Mouse (Mus musculus): ENCODE measurements around the gene Khdrbs2. TPM values are rescaled to one million over a fixed set of nuclear protein-coding genes. Genes with fewer than 3 reads are reported as not detected.
A peak's percentile ranks its signal among the peaks of the same experiment; 100 is the strongest.

The Khdrbs2 gene
- polyA plus RNA-seq, 1 experiment, result 8.2 TPM

- 50% methylated on average over 6 of the region's 6 CpGs for WGBS
- Histone ChIP-seq H3K27me3 (ENCODE audit: control insufficient read depth, insufficient read depth, low read length) (no peaks in the 10 kb centered on the region), H3K27ac (ENCODE audit: insufficient read depth, low read length) (no peak overlapping the region), H3K4me1 (ENCODE audit: control insufficient read depth, insufficient read depth, low read length) (no peaks in the 10 kb centered on the region), H3K4me3 (replicated peaks; ENCODE audit: insufficient read depth, low read depth, low read length) (no peak overlapping the region)
- TF ChIP-seq POLR2A (IDR thresholded peaks at IDR 0.05; ENCODE audit: borderline replicate concordance, insufficient read depth, low read length), result no peak
- TF ChIP-seq CTCF (IDR thresholded peaks at IDR 0.05; ENCODE audit: borderline replicate concordance, insufficient read depth, low read depth, low read length), result no peak
- no peak for DNase-seq
Observed at GRCm38 (mm10) chr1:32397553-32397952, 225.0 kb downstream of the Khdrbs2 start.

GRCm38 (mm10) chr1:32407651-32408050 lies 235.1 kb downstream of the Khdrbs2 start:
- 97% methylated on average over 2 of the region's 2 CpGs for WGBS
- H3K27ac ChIP-seq (ENCODE audit: insufficient read depth, low read length), result no peak overlapping the region
- TF ChIP-seq CTCF (IDR thresholded peaks at IDR 0.05; ENCODE audit: borderline replicate concordance, insufficient read depth, low read depth, low read length), result no peak
- no peak for TF ChIP-seq POLR2A (IDR thresholded peaks at IDR 0.05; ENCODE audit: borderline replicate concordance, insufficient read depth, low read length)
- H3K4me3 ChIP-seq (replicated peaks; ENCODE audit: insufficient read depth, low read depth, low read length), result no peak overlapping the region
- no peaks in the 10 kb centered on the region for H3K27me3 ChIP-seq (ENCODE audit: control insufficient read depth, insufficient read depth, low read length)
- no peaks in the 10 kb centered on the region for H3K4me1 ChIP-seq (ENCODE audit: control insufficient read depth, insufficient read depth, low read length)
- no peak for DNase-seq

GRCm38 (mm10) chr1:32428410-32428809 lies 255.9 kb downstream of the Khdrbs2 start:
- DNase-seq, result no peak
- Histone ChIP-seq H3K4me1 (ENCODE audit: control insufficient read depth, insufficient read depth, low read length) (no peaks in the 10 kb centered on the region), H3K27ac (ENCODE audit: insufficient read depth, low read length) (no peak overlapping the region), H3K4me3 (replicated peaks; ENCODE audit: insufficient read depth, low read depth, low read length) (no peak overlapping the region), H3K27me3 (ENCODE audit: control insufficient read depth, insufficient read depth, low read length) (no peaks in the 10 kb centered on the region)
- TF ChIP-seq POLR2A (IDR thresholded peaks at IDR 0.05; ENCODE audit: borderline replicate concordance, insufficient read depth, low read length), result no peak
- no peak for TF ChIP-seq CTCF (IDR thresholded peaks at IDR 0.05; ENCODE audit: borderline replicate concordance, insufficient read depth, low read depth, low read length)
- WGBS, result 32% methylated on average over 1 of the region's 1 CpGs

- TF ChIP-seq CTCF (IDR thresholded peaks at IDR 0.05; ENCODE audit: borderline replicate concordance, insufficient read depth, low read depth, low read length), result no peak
- TF ChIP-seq POLR2A (IDR thresholded peaks at IDR 0.05; ENCODE audit: borderline replicate concordance, insufficient read depth, low read length), result no peak
- 76% methylated on average over 1 of the region's 1 CpGs for WGBS
- no peaks in the 10 kb centered on the region for H3K27me3 ChIP-seq (ENCODE audit: control insufficient read depth, insufficient read depth, low read length)
- H3K4me1 ChIP-seq (ENCODE audit: control insufficient read depth, insufficient read depth, low read length), result no peaks in the 10 kb centered on the region
- H3K4me3 ChIP-seq (replicated peaks; ENCODE audit: insufficient read depth, low read depth, low read length), result no peak overlapping the region
- no peak for DNase-seq
- no peak overlapping the region for H3K27ac ChIP-seq (ENCODE audit: insufficient read depth, low read length)
Observed at GRCm38 (mm10) chr1:32429493-32429892, 257.0 kb downstream of the Khdrbs2 start.

- 89% methylated on average over 3 of the region's 3 CpGs for WGBS
- Histone ChIP-seq H3K27me3 (ENCODE audit: control insufficient read depth, insufficient read depth, low read length) (no peaks in the 10 kb centered on the region), H3K27ac (ENCODE audit: insufficient read depth, low read length) (no peak overlapping the region), H3K4me1 (ENCODE audit: control insufficient read depth, insufficient read depth, low read length) (no peaks in the 10 kb centered on the region), H3K4me3 (replicated peaks; ENCODE audit: insufficient read depth, low read depth, low read length) (no peak overlapping the region)
- no peak for DNase-seq
- TF ChIP-seq POLR2A (IDR thresholded peaks at IDR 0.05; ENCODE audit: borderline replicate concordance, insufficient read depth, low read length) (no peak), CTCF (IDR thresholded peaks at IDR 0.05; ENCODE audit: borderline replicate concordance, insufficient read depth, low read depth, low read length) (no peak)
Observed at GRCm38 (mm10) chr1:32430516-32430915, 258.0 kb downstream of the Khdrbs2 start.

- no peak overlapping the region for H3K27ac ChIP-seq (ENCODE audit: insufficient read depth, low read length)
- H3K4me1 ChIP-seq (ENCODE audit: control insufficient read depth, insufficient read depth, low read length), result no peaks in the 10 kb centered on the region
- no peak for DNase-seq
- TF ChIP-seq CTCF (IDR thresholded peaks at IDR 0.05; ENCODE audit: borderline replicate concordance, insufficient read depth, low read depth, low read length), result no peak
- TF ChIP-seq POLR2A (IDR thresholded peaks at IDR 0.05; ENCODE audit: borderline replicate concordance, insufficient read depth, low read length), result no peak
- 82% methylated on average over 2 of the region's 2 CpGs for WGBS
- no peaks in the 10 kb centered on the region for H3K27me3 ChIP-seq (ENCODE audit: control insufficient read depth, insufficient read depth, low read length)
- H3K4me3 ChIP-seq (replicated peaks; ENCODE audit: insufficient read depth, low read depth, low read length), result no peak overlapping the region
Observed at GRCm38 (mm10) chr1:32433118-32433517, 260.6 kb downstream of the Khdrbs2 start.

GRCm38 (mm10) chr1:32443927-32444326 lies 271.4 kb downstream of the Khdrbs2 start:
- Histone ChIP-seq H3K27me3 (ENCODE audit: control insufficient read depth, insufficient read depth, low read length) (no peaks in the 10 kb centered on the region), H3K4me3 (replicated peaks; ENCODE audit: insufficient read depth, low read depth, low read length) (no peak overlapping the region), H3K4me1 (ENCODE audit: control insufficient read depth, insufficient read depth, low read length) (no peaks in the 10 kb centered on the region), H3K27ac (ENCODE audit: insufficient read depth, low read length) (no peak overlapping the region)
- 82% methylated on average over 5 of the region's 5 CpGs for WGBS
- no peak for DNase-seq
- no peak for TF ChIP-seq POLR2A (IDR thresholded peaks at IDR 0.05; ENCODE audit: borderline replicate concordance, insufficient read depth, low read length)
- TF ChIP-seq CTCF (IDR thresholded peaks at IDR 0.05; ENCODE audit: borderline replicate concordance, insufficient read depth, low read depth, low read length), result no peak

- no peak for TF ChIP-seq POLR2A (IDR thresholded peaks at IDR 0.05; ENCODE audit: borderline replicate concordance, insufficient read depth, low read length)
- WGBS, result 15% methylated on average over 6 of the region's 6 CpGs
- no peak overlapping the region for H3K4me3 ChIP-seq (replicated peaks; ENCODE audit: insufficient read depth, low read depth, low read length)
- H3K27me3 ChIP-seq (ENCODE audit: control insufficient read depth, insufficient read depth, low read length), result no peaks in the 10 kb centered on the region
- H3K4me1 ChIP-seq (ENCODE audit: control insufficient read depth, insufficient read depth, low read length), result peaks cover 6% of the 10 kb centered on the region; the same call in 1 of the 2 replicates
- peak; percentile 56 to 86 for DNase-seq
- H3K27ac ChIP-seq (ENCODE audit: insufficient read depth, low read length), result no peak overlapping the region
Observed at GRCm38 (mm10) chr1:32463103-32463516, 290.6 kb downstream of the Khdrbs2 start.
